Mouse (Mus musculus) heart, adult 2 months (tissue): ENCODE measurements at regions not wholly inside any gene's neighbourhood (a gene's known extent, or its start where the extent isn't known, plus 50 kb on each side); places are given as distances from the start of the nearest gene placed in this dataset.

Source experiments
- DNase-seq, 2 experiments: peaks; one replicate each; pipeline ENCODE4 v3.0.0; 2021
- H3K27ac ChIP-seq: fragments of 200-600 bp; 2 replicates; pipeline ENCODE4 v1.8.1; 2022
- H3K27me3 ChIP-seq: fragments of 200-500 bp; 2 replicates; pipeline ENCODE4 v1.6.1; 2012; ENCODE audit warnings: mild to moderate bottlenecking, low read length, inconsistent platforms, mixed read lengths; ENCODE audit not compliant: control insufficient read depth, insufficient read depth
- H3K36me3 ChIP-seq: fragments of 200-500 bp; 2 replicates; pipeline ENCODE4 v1.6.1; 2012; ENCODE audit warnings: low read length, inconsistent platforms; ENCODE audit not compliant: control insufficient read depth, insufficient read depth
- H3K4me1 ChIP-seq: fragments of 200-500 bp; 2 replicates; pipeline ENCODE4 v1.6.1; 2011; ENCODE audit warnings: low read length; ENCODE audit not compliant: control insufficient read depth, insufficient read depth
- H3K4me3 ChIP-seq: fragments of 200-600 bp; 2 replicates; pipeline ENCODE4 v1.8.1; 2022
- H3K79me2 ChIP-seq: fragments of 200-500 bp; replicated peaks from 2 replicates; pipeline ENCODE4 v1.6.1; 2012; ENCODE audit warnings: mild to moderate bottlenecking, inconsistent platforms, low read length, moderate library complexity, mixed read lengths; ENCODE audit not compliant: control insufficient read depth, insufficient read depth
- H3K9ac ChIP-seq: fragments of 200-500 bp; 2 replicates; pipeline ENCODE4 v1.6.1; 2012; ENCODE audit warnings: low read depth, mild to moderate bottlenecking, control low read depth, inconsistent platforms, low read length, mixed read lengths
- CTCF ChIP-seq: fragments of 200-600 bp; IDR thresholded peaks from 2 replicates; pipeline ENCODE4 v1.8.1; 2022; ENCODE audit warnings: antibody characterized with exemption, mild to moderate bottlenecking, moderate library complexity
- EP300 ChIP-seq: fragments of 200-500 bp; IDR thresholded peaks from 2 replicates; pipeline ENCODE4 v1.6.1; 2011; ENCODE audit warnings: low read depth, low read length, control low read depth; ENCODE audit not compliant: insufficient read depth
- POLR2A ChIP-seq: fragments of 200-500 bp; IDR thresholded peaks from 2 replicates; pipeline ENCODE4 v1.6.1; 2011; ENCODE audit warnings: mild to moderate bottlenecking, low read depth, low read length, control low read depth; ENCODE audit not compliant: insufficient read depth
- WGBS: fragments of 180-500 bp; shearing (Covaris S2); methylation state at CpG from one replicate; pipeline ENCODE4 v1.1.7; 2018; 5-methylcytosine and 5-hydroxymethylcytosine counted together
- intact Hi-C: fragments of 180-260 bp; cut with DNase I; formaldehyde crosslinking; loops from one replicate; pipeline ENCODE4 v1.15.1; 2025

GRCm38 (mm10) chr4:131014301-131015081, 70.3 kb downstream of the Matn1 start:
- DNase-seq: no peak

GRCm38 (mm10) chr4:131015156-131015555, 71.0 kb downstream of the Matn1 start:
- Histone ChIP-seq H3K27me3 (no peaks in the 10 kb centered on the region), H3K36me3 (no peaks in the 10 kb centered on the region), H3K4me3 (no peak overlapping the region), H3K9ac (no peak overlapping the region), H3K27ac (no peak overlapping the region), H3K79me2 (no peaks in the 10 kb centered on the region), H3K4me1 (no peaks in the 10 kb centered on the region)
- intact Hi-C loops: no loop called here
- no peak for DNase-seq
- WGBS: 58% methylated on average over 2 of the region's 2 CpGs
- TF ChIP-seq EP300 (no peak), CTCF (no peak), POLR2A (no peak)

More at GRCm38 (mm10) chr4:131014301-131015081, 70.3 kb downstream of the Matn1 start:
- Histone ChIP-seq H3K9ac (no peak overlapping the region), H3K4me3 (no peak overlapping the region), H3K27me3 (no peaks in the 10 kb centered on the region), H3K27ac (no peak overlapping the region), H3K79me2 (no peaks in the 10 kb centered on the region), H3K36me3 (no peaks in the 10 kb centered on the region), H3K4me1 (no peaks in the 10 kb centered on the region)
- WGBS: 71% methylated on average over 15 of the region's 15 CpGs
- no peak for TF ChIP-seq EP300
- TF ChIP-seq POLR2A: no peak
- no peak for TF ChIP-seq CTCF
- intact Hi-C loops: no loop called here

- TF ChIP-seq EP300 (no peak), POLR2A (no peak), CTCF (no peak)
- Histone ChIP-seq H3K36me3 (no peaks in the 10 kb centered on the region), H3K79me2 (no peaks in the 10 kb centered on the region), H3K9ac (no peak overlapping the region), H3K4me1 (no peaks in the 10 kb centered on the region), H3K4me3 (no peak overlapping the region), H3K27me3 (no peaks in the 10 kb centered on the region), H3K27ac (no peak overlapping the region)
- DNase-seq: no peak
- intact Hi-C loops: no loop called here
- WGBS: 34% methylated on average over 6 of the region's 6 CpGs
These were observed 79.4 kb downstream of the Matn1 start for GRCm38 (mm10) chr4:131023601-131024000.

- Histone ChIP-seq H3K79me2 (no peaks in the 10 kb centered on the region), H3K27me3 (no peaks in the 10 kb centered on the region), H3K9ac (no peak overlapping the region), H3K4me3 (no peak overlapping the region), H3K36me3 (no peaks in the 10 kb centered on the region), H3K4me1 (no peaks in the 10 kb centered on the region), H3K27ac (no peak overlapping the region)
- 89% methylated on average over 11 of the region's 11 CpGs for WGBS
- TF ChIP-seq POLR2A (no peak), CTCF (peak; percentile 21; the same call in 1 of the 2 replicates)
- DNase-seq: no peak
- intact Hi-C loops: no loop called here
These were observed 92.1 kb downstream of the Matn1 start for GRCm38 (mm10) chr4:131036292-131036691.

- H3K4me1 ChIP-seq: no peaks in the 10 kb centered on the region
- H3K27me3 ChIP-seq: no peaks in the 10 kb centered on the region
- H3K9ac ChIP-seq: no peak overlapping the region
- 11% methylated on average over 6 of the region's 6 CpGs for WGBS
- intact Hi-C loops: no loop called here
- no peak overlapping the region for H3K27ac ChIP-seq
- no peak overlapping the region for H3K4me3 ChIP-seq
- TF ChIP-seq EP300: no peak
- TF ChIP-seq POLR2A: no peak
- no peak for TF ChIP-seq CTCF
- no peaks in the 10 kb centered on the region for H3K36me3 ChIP-seq
- H3K79me2 ChIP-seq: no peaks in the 10 kb centered on the region
- DNase-seq: no peak
These were observed 93.0 kb downstream of the Matn1 start for GRCm38 (mm10) chr4:131037179-131037578.

- Histone ChIP-seq H3K27ac (no peak overlapping the region), H3K9ac (no peak overlapping the region), H3K4me1 (no peaks in the 10 kb centered on the region), H3K27me3 (no peaks in the 10 kb centered on the region), H3K79me2 (no peaks in the 10 kb centered on the region), H3K4me3 (no peak overlapping the region), H3K36me3 (no peaks in the 10 kb centered on the region)
- intact Hi-C loops: no loop called here
- TF ChIP-seq POLR2A: no peak
- DNase-seq: no peak
- WGBS: 69% methylated on average over 3 of the region's 3 CpGs
These were observed 95.5 kb downstream of the Matn1 start for GRCm38 (mm10) chr4:131039686-131040085.
